Mouse (Mus musculus) monocyte, adult 5-6 weeks (primary cell): ENCODE results near the gene Clpsl2. TPM values are rescaled to one million over a fixed set of nuclear protein-coding genes. Genes with fewer than 3 reads are reported as not detected.
A peak's percentile ranks its signal among the peaks of the same experiment; 100 is the strongest.

Source experiments
- ATAC-seq: fragments of 153-309, 156-312 bp; replicated peaks from 2 replicates; pipeline ENCODE4 v1.8.0; 2017; ENCODE audit warnings: mild to moderate bottlenecking; ENCODE audit not compliant: low TSS enrichment, insufficient number of reproducible peaks, severe bottlenecking, poor library complexity, low FRiP score
- total RNA-seq: library from RNA; stranded (forward); fragments of 200-1000, 200-491, 200-594 nt; gene quantifications from 3 replicates; pipeline ENCODE4 v1.2.3, GENCODE M21; 2017

Gene Clpsl2
- total RNA-seq, 1 experiment from 2014 or later, result not detected

DNA sequence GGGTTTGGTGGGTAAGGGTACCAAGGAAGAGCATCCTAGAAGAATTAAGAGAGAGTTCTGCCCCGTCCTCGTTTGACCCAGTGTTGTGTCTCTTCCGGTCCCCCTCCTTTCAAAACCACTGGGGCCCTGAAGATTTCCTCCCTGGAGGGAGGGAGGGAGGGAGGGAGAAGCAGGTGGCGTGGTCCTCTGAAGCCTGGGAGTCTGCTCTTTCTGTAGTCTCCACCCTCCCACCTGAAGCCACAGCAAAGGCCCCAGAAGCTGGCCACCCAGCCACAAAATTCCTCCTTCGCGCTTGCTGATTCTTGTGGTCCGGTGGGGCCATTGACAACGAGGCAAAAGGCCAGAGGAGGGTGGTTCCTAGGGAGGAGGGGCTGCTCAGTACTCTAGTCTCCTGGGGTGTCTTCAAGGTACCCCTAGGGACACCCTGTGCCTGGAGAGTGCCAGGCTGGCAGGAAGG, 30.6 kb upstream of the Clpsl2 start:
- no peak for ATAC-seq

DNA sequence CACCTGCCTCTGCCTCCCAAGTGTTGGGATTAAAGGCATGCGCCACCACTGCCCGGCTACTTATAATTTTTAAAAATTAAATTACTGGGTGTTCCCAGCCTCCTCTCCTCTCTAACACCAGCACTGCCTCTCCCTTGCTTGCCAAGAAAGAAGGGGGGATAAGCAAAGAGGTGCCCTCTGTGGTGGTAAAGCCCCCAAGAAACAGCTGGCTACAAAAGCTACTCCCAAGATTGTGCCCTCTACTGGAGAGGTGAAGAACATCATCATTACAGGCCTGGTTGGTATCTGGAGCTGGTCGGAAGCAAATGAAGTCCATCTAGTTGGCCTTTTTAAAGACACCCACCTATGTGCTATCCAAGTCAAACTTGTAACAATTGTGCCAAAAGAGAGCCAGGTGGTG, 29.4 kb upstream of the Clpsl2 start:
- ATAC-seq, result no peak

DNA sequence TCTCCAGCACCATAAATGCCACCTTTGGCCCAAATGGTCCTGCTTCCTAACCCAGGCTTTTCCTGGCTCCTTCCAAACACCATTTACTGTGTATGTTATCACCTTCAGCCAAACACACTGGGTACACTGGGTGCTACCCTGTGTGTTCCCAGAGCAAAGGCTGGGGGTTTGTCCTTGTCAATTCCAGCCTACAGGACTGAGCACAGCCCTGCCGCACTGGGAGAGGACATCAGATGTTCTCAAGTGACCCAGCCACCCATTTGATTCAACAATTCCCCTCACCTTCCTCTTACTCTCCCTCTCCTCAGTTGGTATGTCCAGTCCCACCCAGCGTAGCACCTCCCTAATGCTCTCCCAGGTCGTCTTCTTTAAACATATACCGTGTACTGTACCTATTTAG, 28.6 kb upstream of the Clpsl2 start:
- ATAC-seq, result no peak

DNA sequence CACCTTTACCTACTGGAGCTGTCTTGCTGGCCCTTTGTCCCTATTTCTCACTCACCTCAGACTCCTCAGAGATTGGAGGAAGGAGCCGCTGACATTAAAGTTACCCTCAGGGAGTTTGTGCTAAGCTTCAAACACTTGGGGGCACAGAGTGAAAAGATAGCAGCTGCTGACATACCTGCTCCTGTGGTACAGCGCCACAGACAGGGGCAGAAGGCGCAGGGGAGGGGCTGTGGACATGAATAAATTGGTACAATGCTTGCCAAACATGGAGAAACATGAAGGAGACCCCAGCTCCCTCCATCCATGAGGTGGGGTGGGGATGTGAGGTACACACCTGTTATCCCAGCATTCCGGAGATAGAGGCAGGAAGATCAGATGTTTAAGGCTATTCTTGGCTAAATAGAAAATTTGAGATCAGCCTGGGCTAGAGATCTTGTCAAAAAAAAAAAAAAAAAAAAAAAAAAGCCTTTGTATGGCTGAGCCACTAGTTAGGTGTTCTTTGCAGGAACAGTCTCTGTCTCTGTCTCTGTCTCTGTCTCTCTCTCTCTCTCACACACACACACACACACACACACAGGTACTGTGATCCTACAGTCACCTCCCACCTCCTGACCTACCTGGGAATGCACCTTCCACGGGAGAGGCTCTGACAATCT, 28.0 kb upstream of the Clpsl2 start:
- no peak for ATAC-seq

DNA sequence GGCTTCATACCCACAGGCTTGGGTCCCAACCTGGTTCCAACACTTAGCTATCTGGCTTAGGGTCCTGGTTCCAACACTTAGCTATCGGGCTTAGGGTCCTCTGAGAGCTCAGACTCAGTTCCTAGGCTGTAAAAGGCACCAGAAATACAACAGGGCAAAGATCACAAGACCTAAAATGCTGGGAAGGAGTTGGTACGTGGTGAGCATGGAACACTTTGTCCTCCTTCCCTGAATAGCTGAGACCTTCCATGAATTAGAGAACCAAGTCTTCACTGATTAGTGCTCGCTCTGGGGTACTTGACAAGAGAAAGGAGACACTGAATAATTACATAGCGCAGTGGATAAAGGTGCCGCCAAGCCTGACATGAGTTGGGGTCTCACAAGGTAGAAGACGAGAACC, 27.3 kb upstream of the Clpsl2 start:
- no peak for ATAC-seq

DNA sequence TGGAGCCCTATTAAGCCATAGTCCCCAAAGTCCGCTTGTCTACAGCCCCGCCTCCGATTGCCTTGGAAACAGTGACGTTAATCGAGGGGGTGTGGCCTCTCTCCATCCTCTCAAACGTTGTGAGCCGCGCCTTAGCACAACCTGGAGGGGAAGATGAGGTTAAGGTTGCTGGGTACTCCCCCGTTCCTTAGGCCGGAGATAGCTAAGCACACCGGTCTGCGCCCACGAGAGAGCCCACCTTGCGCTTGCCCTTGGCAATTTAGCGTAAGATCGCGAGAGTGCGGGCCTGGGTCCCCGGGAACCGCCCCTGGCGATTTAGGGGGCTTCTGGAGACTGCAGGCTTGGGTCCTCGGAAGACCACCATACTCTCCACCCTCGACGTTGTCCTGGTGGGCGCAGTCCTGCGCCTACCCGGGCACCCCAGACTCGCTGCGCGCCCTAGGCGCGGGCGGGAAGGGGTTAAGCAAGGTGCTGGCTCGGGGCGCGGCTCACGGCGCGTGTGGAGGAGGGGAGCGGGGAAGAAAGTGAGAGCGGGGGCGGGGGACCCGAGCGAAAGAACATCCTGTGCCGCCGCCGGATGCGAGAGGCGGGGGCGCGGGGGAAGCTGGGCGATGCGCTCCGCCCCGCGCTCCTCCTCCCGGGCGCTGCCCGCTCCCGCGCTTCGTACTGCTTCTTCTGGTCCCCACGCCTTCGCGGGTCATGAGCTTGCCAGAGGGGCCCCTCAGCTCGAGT, 26.4 kb upstream of the Clpsl2 start:
- ATAC-seq, result peak; percentile 72

DNA sequence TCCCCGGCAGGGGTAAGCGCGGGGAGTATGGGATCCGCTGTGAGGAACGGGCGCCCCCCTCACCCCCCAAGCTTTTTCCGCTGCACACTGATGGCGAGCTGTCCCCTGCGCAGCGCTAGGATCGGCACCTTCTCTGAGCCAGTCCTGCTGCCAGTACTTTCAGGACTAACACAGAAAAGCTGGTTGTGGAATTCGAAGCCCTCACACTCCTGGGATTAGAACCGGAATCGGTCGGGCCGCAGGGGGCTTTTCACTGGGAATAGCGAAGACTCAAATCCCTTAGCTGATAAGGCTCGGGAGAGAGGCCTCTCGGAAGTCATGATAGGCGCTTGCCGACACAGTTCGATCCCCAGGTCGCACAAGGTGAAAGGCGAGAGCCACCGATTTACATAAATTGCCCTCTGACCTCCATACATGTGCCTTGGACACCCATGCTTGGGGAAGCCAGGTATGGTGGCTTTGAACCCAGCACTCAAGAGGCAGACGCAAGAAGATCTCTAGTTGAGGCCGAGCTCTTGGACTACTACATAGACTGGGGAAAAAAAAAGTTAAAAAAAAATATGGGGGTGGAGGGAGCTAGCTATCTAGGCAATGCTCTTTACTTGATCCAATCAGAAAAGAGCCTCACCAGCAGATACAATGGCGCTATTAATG, 25.7 kb upstream of the Clpsl2 start:
- ATAC-seq, result no peak

DNA sequence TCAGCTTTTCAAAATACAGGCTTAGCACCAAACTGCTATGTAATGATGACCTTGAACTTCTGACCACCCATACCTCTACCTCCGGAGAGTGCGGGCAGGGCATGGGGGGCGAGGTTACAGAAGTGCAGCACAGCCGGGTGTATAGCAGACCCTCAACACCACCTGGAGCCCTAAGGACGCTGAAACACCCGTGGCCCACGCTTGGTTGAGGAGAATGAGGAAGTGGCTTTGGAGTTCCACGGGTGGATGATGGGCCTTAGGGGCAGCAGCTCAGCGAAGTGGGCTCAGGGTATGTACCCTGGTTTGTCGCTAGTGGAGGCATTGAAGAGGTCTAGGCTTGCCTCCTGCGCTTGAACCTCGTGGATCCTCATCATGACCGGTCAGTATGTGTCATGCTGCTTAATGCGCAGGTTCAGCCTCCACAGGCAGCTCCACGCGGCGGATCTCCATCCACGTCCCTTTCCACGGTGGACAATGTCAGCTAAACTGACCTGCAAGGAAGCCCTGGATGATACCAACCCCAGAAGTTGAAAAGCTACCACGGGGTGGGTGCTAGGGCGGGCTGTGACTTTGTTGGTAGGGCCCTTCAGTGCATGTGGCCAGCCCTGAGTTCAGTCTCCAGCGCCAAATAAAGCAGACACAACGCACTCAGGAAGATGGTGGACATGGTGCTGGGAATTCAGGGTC, 25.1 kb upstream of the Clpsl2 start:
- no peak for ATAC-seq

DNA sequence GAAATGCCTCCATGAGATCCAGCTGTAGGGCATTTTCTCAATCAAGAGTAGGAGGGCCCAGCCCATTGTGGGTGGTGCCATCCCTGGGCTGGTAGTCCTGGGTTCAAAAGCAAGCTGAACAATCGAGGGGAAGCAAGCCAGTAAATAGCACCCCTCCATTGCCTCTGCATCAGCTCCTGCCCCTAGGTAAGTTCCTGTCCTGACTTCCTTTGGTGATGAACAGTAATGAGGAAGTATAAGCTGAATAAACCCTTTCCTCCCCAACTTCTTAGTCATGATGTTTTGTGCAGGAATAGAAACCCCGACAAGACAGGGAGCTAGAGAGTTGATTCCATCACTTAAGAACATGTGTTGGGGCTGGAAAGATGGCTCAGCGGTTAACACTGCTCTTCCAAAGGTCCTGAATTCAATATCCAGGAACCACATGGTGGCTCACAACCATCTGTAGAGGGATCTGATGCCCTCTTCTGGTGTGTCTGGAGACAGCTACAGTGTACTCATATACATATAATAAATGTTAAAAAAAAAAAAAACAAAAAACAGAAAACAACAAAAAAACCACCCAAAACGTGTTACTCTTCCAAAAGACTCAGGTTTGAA, 24.3 kb upstream of the Clpsl2 start:
- ATAC-seq, result no peak

DNA sequence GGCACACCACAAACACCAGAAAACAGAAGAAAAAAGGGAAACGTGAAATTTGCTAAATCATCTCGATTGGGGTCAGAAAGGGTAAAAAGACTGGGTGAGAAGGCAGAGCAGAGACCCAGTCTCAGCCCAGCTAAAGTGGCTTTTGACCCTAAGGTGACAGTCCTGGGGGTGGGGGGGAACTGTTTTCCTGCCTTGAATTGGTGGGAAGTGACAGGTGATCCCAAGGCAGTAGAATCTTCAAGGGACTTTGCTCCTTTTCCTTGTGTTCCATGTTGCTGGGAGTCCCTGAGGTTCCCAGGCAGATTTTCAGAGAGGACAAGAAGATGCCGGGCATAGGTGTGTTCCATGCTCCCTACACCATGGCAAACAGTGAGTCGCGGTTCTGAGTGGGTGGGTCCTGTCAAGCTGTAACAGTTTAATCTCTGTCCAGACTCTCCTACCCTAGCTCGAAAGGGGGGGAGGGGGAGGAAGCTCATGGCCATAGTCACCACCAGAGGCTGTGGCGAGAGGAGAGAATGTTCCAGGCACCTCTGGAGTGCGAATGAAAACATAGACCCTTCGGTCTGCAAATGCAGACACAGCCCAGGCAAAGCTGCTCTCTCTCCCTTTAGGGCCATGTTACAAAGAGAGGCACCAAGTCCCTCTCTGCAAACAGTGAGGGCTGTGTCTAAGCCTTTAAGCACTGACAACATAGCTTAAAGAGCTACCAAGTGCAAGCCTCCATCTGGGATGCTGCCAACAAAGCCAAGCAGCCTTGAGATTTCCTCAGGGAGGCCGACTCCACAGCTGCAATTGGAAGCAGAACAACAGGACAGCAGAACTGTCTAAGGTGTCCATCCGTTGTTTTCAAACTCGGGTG, 21.8 kb upstream of the Clpsl2 start:
- ATAC-seq, result no peak

DNA sequence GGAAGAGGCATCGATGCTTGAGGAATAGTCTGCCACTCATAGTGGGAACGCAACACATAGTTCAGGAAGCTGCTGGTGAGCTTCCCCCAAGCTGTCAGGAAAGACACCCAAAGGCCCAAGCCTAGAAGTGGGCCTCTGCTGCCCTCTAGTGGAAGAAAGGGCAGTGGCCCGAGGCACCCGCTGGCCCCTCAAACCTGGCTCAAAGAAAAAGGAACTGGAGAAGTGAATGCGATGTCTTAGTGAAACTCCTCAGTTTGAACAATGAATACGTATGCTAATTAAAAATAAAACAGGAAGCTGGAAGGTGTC, 21.2 kb upstream of the Clpsl2 start:
- ATAC-seq, result peak; percentile 72; the same call in 1 of the 2 replicates

DNA sequence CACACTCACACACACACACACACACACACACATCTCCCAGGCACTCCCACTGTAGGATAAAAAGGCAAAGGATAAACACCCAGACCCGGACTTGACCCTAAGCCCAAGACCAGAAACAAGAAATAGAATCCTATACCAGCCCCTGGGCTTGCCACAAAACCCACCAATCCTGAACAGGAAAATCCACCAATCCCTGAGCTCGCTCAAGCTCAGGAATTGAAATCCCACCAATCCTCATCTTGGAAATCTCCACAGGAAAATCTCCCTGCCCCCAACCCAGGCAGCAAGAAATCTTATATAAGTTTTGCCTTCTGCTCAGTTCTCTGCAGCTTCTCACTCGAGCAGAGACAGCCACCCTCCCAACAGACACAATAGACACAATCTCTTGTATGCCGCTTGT, 20.1 kb upstream of the Clpsl2 start:
- no peak for ATAC-seq

DNA sequence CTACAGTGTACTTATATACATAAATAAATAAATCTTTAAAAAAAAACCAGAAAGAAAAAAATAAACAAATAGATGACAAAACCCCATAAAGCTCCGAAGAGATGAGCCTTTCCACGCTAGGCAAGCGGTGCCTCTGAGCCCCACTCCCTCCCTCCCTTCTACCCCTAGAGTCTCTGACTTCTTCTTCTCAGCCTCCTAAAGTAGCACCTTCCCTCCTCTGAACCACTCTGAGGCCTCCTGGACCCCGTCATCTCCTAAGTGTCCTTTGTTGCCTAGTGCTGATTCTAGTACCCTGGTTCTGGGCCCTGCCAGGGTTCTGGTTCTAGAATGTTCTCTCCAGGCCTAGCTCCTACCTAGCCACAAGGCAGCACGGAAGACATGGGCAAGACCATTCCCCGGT, 18.7 kb upstream of the Clpsl2 start, which contains the start of gene Armc12:
Armc12 (plus strand) TSS at position 301 of the 400 bp plus-strand sequence.
- no peak for ATAC-seq

DNA sequence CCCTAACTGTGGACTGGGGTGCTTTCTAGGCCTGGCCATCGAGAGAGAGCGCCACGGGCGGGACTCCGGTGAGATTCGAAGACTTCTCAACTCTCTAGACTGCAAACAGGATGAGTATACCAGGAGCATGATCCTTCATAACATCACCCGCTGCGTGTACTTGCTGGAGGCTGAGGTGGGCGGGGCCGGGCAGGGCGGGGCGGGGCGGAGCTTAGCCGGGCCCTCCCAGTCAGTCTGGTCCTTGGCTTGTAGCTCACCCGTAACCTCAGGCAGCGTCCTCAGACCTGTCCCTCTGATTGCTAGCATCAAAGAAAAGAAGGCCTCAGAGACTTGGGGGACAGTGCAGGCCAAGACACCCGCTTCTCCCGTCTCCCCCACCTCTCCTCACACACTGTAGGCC, 17.3 kb upstream of the Clpsl2 start:
- ATAC-seq, result no peak

DNA sequence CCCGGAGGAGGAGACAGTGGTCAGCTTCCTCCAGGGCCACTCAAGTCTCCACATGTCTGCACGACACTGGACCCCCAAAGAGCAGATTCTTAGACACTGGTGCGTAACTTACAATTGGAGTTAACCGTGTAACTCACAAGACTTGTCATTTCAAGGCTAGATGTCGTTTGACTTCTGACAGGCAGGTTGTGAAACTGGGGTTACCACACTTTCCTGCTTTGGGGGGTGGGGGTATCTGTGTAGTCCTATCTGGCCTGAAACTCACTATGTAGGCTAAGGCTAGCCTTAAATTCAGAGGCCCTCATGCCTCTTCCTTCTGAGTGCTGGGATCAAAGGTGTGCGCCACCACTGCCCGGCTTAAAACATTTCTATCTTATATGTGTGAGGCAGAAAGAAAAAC, 16.7 kb upstream of the Clpsl2 start:
- ATAC-seq, result no peak

DNA sequence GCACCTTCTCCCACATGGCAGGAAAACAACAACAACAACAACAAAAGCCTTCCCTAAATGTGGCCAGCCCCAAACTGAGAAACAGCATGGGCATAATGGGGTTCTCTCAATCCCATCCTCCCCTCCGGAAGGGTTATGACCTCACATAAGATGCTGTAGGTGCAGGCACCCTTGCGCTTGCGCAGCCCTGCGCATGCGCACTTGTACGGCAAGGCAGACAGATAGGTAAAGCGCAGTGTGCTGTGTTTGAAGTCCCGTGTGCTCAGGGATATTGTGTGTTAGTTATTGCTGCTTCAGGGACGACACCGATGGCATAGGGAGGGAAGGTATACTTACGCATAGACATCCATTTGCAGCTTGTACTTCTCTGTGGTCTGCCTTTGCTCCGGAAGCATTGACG, 15.9 kb upstream of the Clpsl2 start:
- no peak for ATAC-seq

DNA sequence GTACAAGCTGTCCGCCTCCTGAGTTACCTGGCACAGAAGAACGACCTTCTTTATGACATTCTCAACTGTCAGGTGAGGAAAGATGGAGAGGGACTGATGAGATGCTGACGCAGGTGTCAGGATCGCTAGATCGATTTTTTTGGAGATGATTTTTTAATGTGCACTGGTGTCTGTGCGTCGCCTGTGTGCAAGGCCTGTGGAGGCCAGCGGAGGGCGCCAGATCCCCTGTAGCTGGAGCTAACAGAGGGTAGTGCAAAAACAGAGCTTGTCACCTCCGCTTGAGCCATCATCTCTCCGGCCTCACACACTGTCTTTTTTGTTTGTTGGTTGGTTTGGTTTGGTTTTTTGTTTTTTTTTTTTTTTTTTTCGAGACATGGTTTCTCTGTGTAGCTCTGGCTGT, 11.3 kb upstream of the Clpsl2 start:
- no peak for ATAC-seq

DNA sequence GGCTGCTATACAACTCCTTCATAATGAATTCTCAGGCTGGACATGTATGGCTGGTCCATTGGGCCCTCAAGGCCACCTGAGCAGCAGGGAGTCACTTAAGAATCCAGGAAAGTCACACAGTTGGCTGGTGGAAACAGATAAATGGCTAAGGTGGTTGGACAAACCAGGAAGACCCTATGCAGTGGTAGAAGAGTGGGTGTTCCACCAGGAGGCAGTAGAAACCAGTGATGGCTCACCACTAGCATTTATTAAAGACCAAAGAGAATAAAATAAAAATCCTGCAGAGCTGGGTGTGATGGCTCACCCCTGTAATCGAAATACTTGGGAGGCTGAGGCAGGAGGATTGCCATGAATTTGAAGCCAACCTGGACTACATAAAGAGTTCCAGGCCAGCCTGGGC, 2.3 kb upstream of the Clpsl2 start:
- ATAC-seq, result no peak
